Mouse (Mus musculus) midbrain, embryonic 16.5 days (tissue): ENCODE measurements at regions not wholly inside any gene's neighbourhood (a gene's known extent, or its start where the extent isn't known, plus 50 kb on each side); places are given as distances from the start of the nearest gene placed in this dataset.
A peak's percentile ranks its signal among the peaks of the same experiment; 100 is the strongest.

Experiments used
- ATAC-seq: fragments of 200-750 bp; cut with Nextera tagmentation; 2 replicates; pipeline ENCODE4 v1.8.0; 2017; ENCODE audit warnings: moderate TSS enrichment
- H3K27ac ChIP-seq: fragments of 300-500 bp; sonication (generic); 2 replicates; pipeline ENCODE4 v1.5.1; 2014; ENCODE audit warnings: mild to moderate bottlenecking, low read length, mixed read lengths
- H3K27me3 ChIP-seq: fragments of 300-500 bp; sonication (generic); 2 replicates; pipeline ENCODE4 v1.6.1; 2014; ENCODE audit warnings: low read depth, low read length, mixed read lengths; ENCODE audit not compliant: control insufficient read depth, insufficient read depth
- H3K36me3 ChIP-seq: fragments of 300-500 bp; sonication (generic); 2 replicates; pipeline ENCODE4 v1.6.1; 2014; ENCODE audit warnings: mild to moderate bottlenecking, low read length, moderate library complexity, mixed read lengths; ENCODE audit not compliant: control insufficient read depth, insufficient read depth
- H3K4me1 ChIP-seq: fragments of 300-500 bp; sonication (generic); 2 replicates; pipeline ENCODE4 v1.6.1; 2014; ENCODE audit warnings: mild to moderate bottlenecking, low read length, mixed read lengths; ENCODE audit not compliant: control insufficient read depth, insufficient read depth
- H3K4me2 ChIP-seq: fragments of 300-500 bp; sonication (generic); 2 replicates; pipeline ENCODE4 v1.6.1; 2014; ENCODE audit warnings: mild to moderate bottlenecking, low read length, mixed read lengths
- H3K4me3 ChIP-seq: fragments of 300-500 bp; sonication (generic); 2 replicates; pipeline ENCODE4 v1.5.1; 2014; ENCODE audit warnings: low read depth, mild to moderate bottlenecking, low read length, moderate library complexity, mixed read lengths
- H3K9ac ChIP-seq: fragments of 300-500 bp; sonication (generic); 2 replicates; pipeline ENCODE4 v1.6.1; 2014; ENCODE audit warnings: low read depth, low read length, mixed read lengths
- H3K9me3 ChIP-seq: fragments of 300-500 bp; sonication (generic); replicated peaks from 2 replicates; pipeline ENCODE4 v1.6.1; 2014; ENCODE audit warnings: mild to moderate bottlenecking, low read length, mixed read lengths; ENCODE audit not compliant: control insufficient read depth, poor library complexity, severe bottlenecking
- WGBS: fragments of 180-500 bp; shearing (Covaris S2); extraction: QIAGEN DNeasy Blood & Tissue Kit; methylation state at CpG from one replicate; pipeline ENCODE4 v1.1.7; 2014; 5-methylcytosine and 5-hydroxymethylcytosine counted together

DNA sequence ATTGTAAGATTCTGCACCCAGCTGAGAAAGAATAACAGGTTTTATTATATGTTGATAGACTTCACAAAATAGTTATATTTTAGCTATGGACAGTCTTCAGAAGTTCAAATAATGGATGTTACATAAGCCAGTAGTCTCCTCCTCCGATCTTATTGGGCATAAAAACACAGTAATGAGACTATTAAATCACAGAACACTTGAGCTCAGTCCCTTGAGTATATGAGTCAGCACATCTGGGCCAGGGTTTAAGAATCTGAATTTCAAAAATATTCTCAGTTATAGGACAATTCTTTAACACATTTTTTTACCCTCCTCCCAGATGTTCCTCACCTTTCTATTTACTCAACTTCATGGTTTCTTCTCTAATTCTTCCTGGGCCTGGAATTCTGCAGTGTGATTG, 1075.9 kb upstream of the Lrrc6 start:
- Histone ChIP-seq H3K27ac (no peak overlapping the region), H3K4me3 (no peak overlapping the region), H3K27me3 (no peaks in the 10 kb centered on the region), H3K36me3 (no peaks in the 10 kb centered on the region), H3K9ac (no peak overlapping the region), H3K4me1 (no peaks in the 10 kb centered on the region), H3K9me3 (no peaks in the 10 kb centered on the region), H3K4me2 (no peak overlapping the region)
- WGBS, result 93% methylated on average over 1 of the region's 1 CpGs
- no peak for ATAC-seq

DNA sequence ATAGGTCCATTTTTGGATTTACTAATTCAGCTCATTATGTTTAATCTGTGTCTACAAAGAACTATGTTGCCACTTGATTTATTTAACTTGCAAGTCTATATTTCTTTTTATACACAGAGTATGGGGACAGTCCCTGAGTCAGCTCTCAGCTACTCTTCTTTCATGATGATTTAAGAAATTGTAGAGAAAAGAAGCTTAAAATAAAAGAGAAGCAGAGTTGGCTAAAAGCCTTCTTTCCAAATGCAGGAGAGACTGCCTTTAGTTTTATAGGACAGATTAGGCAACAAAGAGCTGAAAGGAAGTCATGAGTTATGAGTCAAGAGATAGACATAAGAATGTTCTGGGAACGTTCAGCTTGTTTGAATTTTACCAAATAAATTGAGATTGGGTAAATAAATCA, 1070.9 kb upstream of the Lrrc6 start:
- Histone ChIP-seq H3K4me1 (no peaks in the 10 kb centered on the region), H3K9ac (no peak overlapping the region), H3K4me2 (no peak overlapping the region), H3K27me3 (no peaks in the 10 kb centered on the region), H3K4me3 (no peak overlapping the region), H3K27ac (no peak overlapping the region), H3K9me3 (peaks cover 4% of the 10 kb centered on the region; the same call in 1 of the 2 replicates), H3K36me3 (no peaks in the 10 kb centered on the region)
- no peak for ATAC-seq
- 68% methylated on average over 1 of the region's 1 CpGs for WGBS

DNA sequence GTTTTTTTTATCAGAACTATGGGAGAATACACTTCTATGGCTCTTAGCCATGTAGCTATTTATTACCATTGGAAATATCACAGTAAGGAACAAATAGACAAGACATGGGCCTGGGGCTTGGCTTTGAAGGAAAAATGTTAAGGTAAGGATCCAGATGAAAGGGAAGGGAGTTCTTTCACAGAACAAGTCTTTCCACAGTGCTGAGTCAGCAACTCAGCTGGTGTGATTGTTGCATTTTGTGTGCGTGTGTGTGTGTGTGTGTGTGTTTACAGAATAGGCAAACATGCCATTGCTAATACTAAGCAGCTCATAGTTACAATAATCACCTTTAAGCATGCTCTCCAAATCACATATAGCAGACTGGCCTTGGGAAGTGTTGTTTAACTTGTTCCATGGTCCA, 1056.6 kb upstream of the Lrrc6 start:
- no peaks in the 10 kb centered on the region; the same call in 1 of the 2 replicates for H3K4me1 ChIP-seq
- no peak for ATAC-seq
- H3K36me3 ChIP-seq, result no peaks in the 10 kb centered on the region
- H3K27me3 ChIP-seq, result no peaks in the 10 kb centered on the region
- no peak overlapping the region for H3K4me3 ChIP-seq
- no peak overlapping the region for H3K9ac ChIP-seq
- no peaks in the 10 kb centered on the region for H3K9me3 ChIP-seq
- 82% methylated on average over 1 of the region's 1 CpGs for WGBS
- H3K27ac ChIP-seq, result no peak overlapping the region
- H3K4me2 ChIP-seq, result no peak overlapping the region

DNA sequence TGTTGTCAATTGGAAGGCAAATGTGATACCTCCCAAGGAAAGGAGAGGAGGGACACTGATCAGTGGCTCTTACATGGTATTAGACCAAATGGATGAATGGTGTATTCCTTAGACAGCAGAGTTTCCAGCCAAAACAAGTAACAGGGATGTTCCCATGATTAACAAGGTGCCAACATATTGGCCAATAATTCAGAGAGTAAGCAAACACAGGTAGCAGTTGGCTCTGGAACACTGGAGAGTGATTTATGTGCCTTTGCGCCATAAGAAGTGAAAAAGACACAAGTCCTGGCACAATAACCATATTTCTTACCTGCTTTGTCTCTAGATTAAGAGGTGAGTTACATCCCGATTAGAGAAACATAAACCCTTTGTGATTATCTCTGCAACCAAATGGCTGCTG, 1051.2 kb upstream of the Lrrc6 start:
- 92% methylated on average over 2 of the region's 2 CpGs for WGBS
- Histone ChIP-seq H3K36me3 (no peaks in the 10 kb centered on the region), H3K4me3 (no peak overlapping the region), H3K27me3 (no peaks in the 10 kb centered on the region), H3K27ac (no peak overlapping the region), H3K9me3 (no peaks in the 10 kb centered on the region), H3K4me2 (no peak overlapping the region), H3K9ac (no peak overlapping the region), H3K4me1 (peaks cover 2% of the 10 kb centered on the region; the same call in 1 of the 2 replicates)
- ATAC-seq, result no peak

DNA sequence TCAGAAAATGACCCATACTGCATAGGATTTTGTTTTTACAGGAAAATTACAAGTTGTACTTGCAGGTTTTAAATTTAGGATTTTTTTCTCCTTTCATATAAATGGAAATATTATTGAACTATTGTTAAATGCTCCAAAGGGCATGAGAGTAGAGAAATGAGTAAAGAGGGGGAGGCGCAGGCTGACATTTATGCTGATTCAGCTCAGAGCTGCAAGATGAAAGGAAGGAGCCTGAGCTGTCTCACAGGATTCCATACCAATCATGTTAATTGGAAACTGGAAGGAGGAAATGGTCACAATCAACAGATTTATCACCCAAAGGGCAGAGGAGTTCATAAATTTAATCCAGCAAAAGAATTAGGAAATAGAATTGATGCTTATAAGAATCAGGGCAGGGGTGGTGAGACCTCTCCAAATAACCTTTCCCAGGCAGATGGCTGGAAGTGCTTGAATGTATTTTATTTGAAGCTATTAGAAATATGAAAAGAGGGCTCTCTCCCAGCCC, 1046.2 kb upstream of the Lrrc6 start:
- WGBS, result 63% methylated on average over 1 of the region's 1 CpGs
- H3K4me2 ChIP-seq, result no peak overlapping the region
- ATAC-seq, result no peak
- 0 out of 2 replicates have a peak, but pooled peaks cover 2% of the 10 kb centered on the region for H3K4me1 ChIP-seq
- H3K9ac ChIP-seq, result no peak overlapping the region
- no peaks in the 10 kb centered on the region for H3K9me3 ChIP-seq
- H3K27me3 ChIP-seq, result no peaks in the 10 kb centered on the region
- no peak overlapping the region for H3K4me3 ChIP-seq
- no peak overlapping the region for H3K27ac ChIP-seq
- H3K36me3 ChIP-seq, result no peaks in the 10 kb centered on the region

DNA sequence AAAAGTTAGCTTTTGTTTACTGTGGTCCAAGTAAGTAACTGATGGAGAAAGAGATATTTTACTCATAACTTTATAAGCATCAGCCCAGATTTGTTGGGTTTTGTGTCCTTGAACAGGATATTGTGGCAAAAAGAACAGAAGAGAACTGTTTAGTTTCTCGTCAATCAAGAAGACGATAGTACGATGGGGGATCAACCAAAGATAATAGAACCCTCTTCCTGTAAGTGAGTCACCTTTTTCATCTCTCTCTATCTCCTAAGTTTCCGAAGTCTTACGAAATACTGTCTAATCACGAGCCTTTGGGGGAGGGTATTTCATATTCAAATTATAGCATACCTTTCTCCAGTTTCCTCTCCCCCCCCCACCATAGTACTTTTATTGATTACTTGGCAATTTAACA, 1045.0 kb upstream of the Lrrc6 start:
- Histone ChIP-seq H3K9me3 (no peaks in the 10 kb centered on the region), H3K4me3 (no peak overlapping the region), H3K9ac (no peak overlapping the region), H3K4me2 (no peak overlapping the region), H3K27me3 (no peaks in the 10 kb centered on the region), H3K36me3 (no peaks in the 10 kb centered on the region), H3K4me1 (0 out of 2 replicates have a peak, but pooled peaks cover 2% of the 10 kb centered on the region), H3K27ac (no peak overlapping the region)
- no peak for ATAC-seq
- 91% methylated on average over 6 of the region's 6 CpGs for WGBS

DNA sequence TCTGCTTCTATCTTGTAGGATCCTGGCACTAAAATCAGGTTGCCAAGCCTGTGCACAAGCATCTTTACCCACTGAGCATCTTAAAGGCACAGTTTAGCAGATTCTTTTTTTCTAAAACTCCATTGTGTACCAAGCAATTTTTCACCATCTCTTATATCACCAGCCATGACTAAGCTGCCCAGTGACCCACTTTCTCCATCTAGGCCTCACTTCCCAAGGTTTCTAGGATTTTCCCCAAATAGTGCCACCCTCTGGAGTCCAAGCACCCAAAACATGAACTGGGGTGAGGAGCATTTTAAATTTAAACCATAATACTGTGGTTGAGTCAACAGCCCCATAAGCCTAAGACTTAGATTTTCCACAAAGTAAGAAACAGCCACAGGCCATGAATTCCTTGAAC, 1013.0 kb upstream of the Lrrc6 start:
- Histone ChIP-seq H3K4me3 (no peak overlapping the region), H3K4me1 (no peaks in the 10 kb centered on the region)
- ATAC-seq, result no peak

DNA sequence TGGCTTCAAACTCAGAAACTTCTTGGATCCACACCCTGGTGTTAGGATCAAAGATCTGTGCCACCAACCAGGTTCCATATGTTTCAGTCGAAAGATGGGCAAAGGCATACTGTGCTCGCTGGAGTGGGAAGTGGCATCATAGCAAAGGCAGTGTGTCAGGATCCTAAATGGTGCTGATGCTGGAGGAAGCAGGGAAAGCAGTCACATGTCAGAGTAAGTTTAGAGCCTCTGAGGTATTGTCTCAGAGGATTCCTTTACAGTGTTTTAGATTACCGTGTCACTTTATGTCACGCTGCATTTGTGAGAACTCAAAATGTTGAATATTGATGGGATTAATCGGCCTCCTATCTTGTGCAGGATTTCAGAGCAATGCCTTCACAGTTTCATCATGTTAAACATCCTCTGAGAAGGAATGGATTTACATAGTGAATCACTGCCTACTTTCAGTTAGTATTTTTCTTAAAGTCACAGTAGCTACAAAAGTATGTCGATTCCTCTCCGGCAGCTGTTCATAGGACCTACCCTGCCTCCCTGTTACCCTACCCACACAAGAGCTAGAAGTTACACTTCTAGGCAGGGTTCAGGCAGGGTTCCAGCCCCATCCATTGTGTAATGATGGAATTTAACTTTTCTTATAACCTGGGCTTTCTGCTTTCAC, 994.4 kb upstream of the Lrrc6 start:
- no peaks in the 10 kb centered on the region for H3K4me1 ChIP-seq
- no peaks in the 10 kb centered on the region for H3K36me3 ChIP-seq
- ATAC-seq, result peak; percentile 88
- WGBS, result 46% methylated on average over 7 of the region's 7 CpGs
- no peak overlapping the region for H3K4me3 ChIP-seq
- no peak overlapping the region for H3K27ac ChIP-seq
- H3K9ac ChIP-seq, result no peak overlapping the region
- no peaks in the 10 kb centered on the region for H3K9me3 ChIP-seq
- no peak overlapping the region for H3K4me2 ChIP-seq
- H3K27me3 ChIP-seq, result no peaks in the 10 kb centered on the region

More for the DNA sequence above, 1013.0 kb upstream of the Lrrc6 start:
- H3K27ac ChIP-seq, result no peak overlapping the region
- H3K9ac ChIP-seq, result no peak overlapping the region
- no peak overlapping the region for H3K4me2 ChIP-seq
- no peaks in the 10 kb centered on the region for H3K36me3 ChIP-seq
- no peaks in the 10 kb centered on the region for H3K9me3 ChIP-seq
- no peaks in the 10 kb centered on the region for H3K27me3 ChIP-seq

DNA sequence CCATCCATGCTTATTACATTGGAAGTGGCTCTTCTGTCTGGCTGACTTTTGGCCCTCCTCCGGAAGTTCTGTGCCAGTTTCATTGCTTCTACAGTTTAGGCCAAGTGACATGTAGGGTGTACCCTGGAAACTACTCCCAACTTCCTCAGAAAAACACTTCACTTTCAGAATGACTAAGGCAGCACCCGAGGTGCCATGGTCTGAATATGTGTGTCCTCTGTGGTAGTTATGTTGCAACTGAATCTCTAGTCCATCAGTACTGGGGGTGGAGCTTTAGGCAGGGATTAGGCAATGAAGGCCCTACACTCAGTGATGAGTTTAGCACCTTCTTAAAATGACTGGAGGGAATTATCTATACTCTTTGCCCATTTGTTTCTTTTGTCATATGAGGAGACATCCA, 981.0 kb upstream of the Lrrc6 start:
- H3K9ac ChIP-seq, result no peak overlapping the region

More for the DNA sequence above, 981.0 kb upstream of the Lrrc6 start:
- H3K36me3 ChIP-seq, result no peaks in the 10 kb centered on the region
- H3K4me2 ChIP-seq, result no peak overlapping the region
- no peak overlapping the region for H3K4me3 ChIP-seq
- H3K27ac ChIP-seq, result no peak overlapping the region
- H3K9me3 ChIP-seq, result no peaks in the 10 kb centered on the region
- no peaks in the 10 kb centered on the region for H3K4me1 ChIP-seq
- 89% methylated on average over 2 of the region's 2 CpGs for WGBS
- H3K27me3 ChIP-seq, result no peaks in the 10 kb centered on the region
- ATAC-seq, result no peak
